Mouse (Mus musculus) activated CD4-positive, CD25-positive, alpha-beta regulatory T cell (primary cell): ENCODE data around the gene Ihh. TPM values are rescaled to one million over a fixed set of nuclear protein-coding genes. Genes with fewer than 3 reads are reported as not detected.

ENCODE experiments used
- polyA plus RNA-seq, 2 experiments: library from polyadenylated mRNA; unstranded; fragments of 100-300 nt; shearing (Covaris generic); gene quantifications; one replicate each; pipeline ENCODE4 v1.2.1; 2017

The Ihh gene
- polyA plus RNA-seq, result under 1 TPM in 1 of 2 experiments, not detected in 1; 0.25 TPM

DNA sequence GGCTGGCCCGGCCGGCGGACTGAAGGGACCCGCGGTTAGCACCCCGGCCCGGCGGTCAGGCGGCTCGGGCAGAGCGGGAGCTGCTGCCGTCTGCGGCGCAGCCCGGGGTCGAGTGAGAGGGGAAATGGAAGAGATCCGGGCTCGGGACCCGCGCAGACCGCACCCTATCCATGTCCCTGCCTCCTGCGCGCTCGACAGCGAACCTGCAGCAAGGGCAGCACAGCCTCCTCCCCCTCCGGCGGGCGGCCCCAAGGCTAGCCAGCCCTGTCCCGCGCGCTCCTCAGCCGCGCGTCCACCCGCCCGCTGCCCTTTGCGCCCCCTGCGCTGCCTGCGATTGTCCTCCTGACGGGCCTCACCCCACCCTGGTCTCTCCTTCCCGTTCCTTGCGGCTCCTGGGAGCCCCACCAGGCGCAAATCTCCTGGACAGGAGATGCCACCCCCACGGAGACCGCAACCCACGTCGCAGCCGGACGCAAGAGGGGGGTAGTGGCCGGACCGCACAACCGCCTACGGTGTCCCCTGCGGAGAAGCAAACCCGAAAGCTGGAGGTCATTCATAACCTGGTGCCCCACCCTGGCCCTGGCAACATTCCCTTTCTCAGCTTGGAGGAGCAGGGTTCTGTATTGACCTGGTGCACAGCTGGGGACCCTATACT, at the start of gene Ihh:
Gene Ihh, minus strand, starts transcription at position 117 of the 655 bp plus-strand sequence.

DNA sequence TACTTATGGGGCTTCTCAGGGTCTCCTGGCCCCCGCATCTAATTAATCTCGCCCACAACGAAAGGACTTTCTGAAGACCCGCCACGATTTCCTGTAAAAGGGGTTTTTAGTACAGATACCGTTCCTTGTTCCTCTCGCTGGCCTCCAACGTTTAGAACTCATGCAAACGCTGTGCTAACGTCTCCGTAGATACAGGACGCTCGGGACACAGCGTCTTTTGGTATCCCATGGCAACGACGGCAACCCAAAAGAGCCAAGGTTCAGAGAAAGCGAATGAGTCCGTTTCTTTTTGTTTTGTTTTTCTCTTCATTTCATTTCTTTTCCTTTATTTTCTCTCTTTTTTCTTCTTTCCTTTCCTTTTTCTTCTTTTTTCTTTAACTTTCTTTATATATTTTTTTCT, 16.1 kb downstream of the Ihh start, which contains the start of gene Cfap65:
Gene Cfap65, minus strand, starts transcription at position 198 of the 400 bp plus-strand sequence.

Other genes starting within 250 kb of the Ihh start
- under 1 TPM in 1 of 2 experiments, not detected in 1; 0.66 TPM for gene Cyp27a1, start 238.1 kb downstream of the Ihh start, polyA plus RNA-seq
- gene Prkag3, start 202.5 kb downstream of the Ihh start, polyA plus RNA-seq, result under 1 TPM in 1 of 2 experiments, not detected in 1; 0.15 TPM
- under 1 TPM in 1 of 2 experiments, not detected in 1; 0.68 TPM for gene Wnt6, start 179.8 kb downstream of the Ihh start, polyA plus RNA-seq
- gene Wnt10a, start 160.2 kb downstream of the Ihh start, polyA plus RNA-seq, result 1 to 10 TPM in 1 of 2 experiments, under 1 TPM in 1; 0.74 to 1.2 TPM
- gene Cdk5r2, start 96.7 kb downstream of the Ihh start, polyA plus RNA-seq, result not detected
- gene Fev, start 66.3 kb downstream of the Ihh start, polyA plus RNA-seq, result not detected
- gene Cryba2, start 58.5 kb downstream of the Ihh start, polyA plus RNA-seq, result not detected
- not detected for gene Cfap65, start 16.1 kb downstream of the Ihh start, polyA plus RNA-seq
- gene Nhej1, start 173.5 kb upstream of the Ihh start, polyA plus RNA-seq, result 1 to 10 TPM; 7.1 to 8.1 TPM
- gene Slc23a3, start 182.2 kb upstream of the Ihh start, polyA plus RNA-seq, result under 1 TPM; 0.43 to 0.50 TPM
- 100 to 1,000 TPM; 145 to 164 TPM for gene Cnppd1, start 191.0 kb upstream of the Ihh start, polyA plus RNA-seq
- 100 to 1,000 TPM in 1 of 2 experiments, 10 to 100 TPM in 1; 80.2 to 109 TPM for gene Retreg2, start 191.1 kb upstream of the Ihh start, polyA plus RNA-seq
- gene Zfand2b, start 217.0 kb upstream of the Ihh start, polyA plus RNA-seq, result 10 to 100 TPM; 69.6 to 84.5 TPM
- 1 to 10 TPM; 2.4 to 6.6 TPM for gene Abcb6, start 228.7 kb upstream of the Ihh start, polyA plus RNA-seq
- 10 to 100 TPM; 25.2 to 30.8 TPM for gene Ankzf1, start 240.5 kb upstream of the Ihh start, polyA plus RNA-seq
- gene Atg9a, start 240.5 kb upstream of the Ihh start, polyA plus RNA-seq, result 10 to 100 TPM; 21.3 to 23.5 TPM